Mouse (Mus musculus) gastrocnemius, postnatal 36 days (tissue): ENCODE measurements around the gene Ppm1g. TPM values are rescaled to one million over a fixed set of nuclear protein-coding genes. Genes with fewer than 3 reads are reported as not detected.

Experiments
- DNase-seq, 2 experiments: peaks; one replicate each; pipeline ENCODE4 v3.0.0; 2022
- intact Hi-C: fragments of 180-260 bp; cut with DNase I; formaldehyde crosslinking; loops from one replicate; pipeline ENCODE4 v1.15.1; 2025
- total RNA-seq, 2 experiments: library from RNA; stranded (reverse); gene quantifications; 2 replicates each; pipeline ENCODE4 v1.2.3; 2021

Ppm1g gene
- total RNA-seq, 2 experiments from 2014 or later, result 33.9 to 47.2 TPM

GRCm38 (mm10) chr5:31194486-31195485 is 25.7 kb downstream of the Ppm1g start:
- no peak for DNase-seq
- intact Hi-C loops, result no loop called here

- intact Hi-C loops, result no loop called here
- DNase-seq, result no peak
Observed at GRCm38 (mm10) chr5:31193631-31194281, 26.7 kb downstream of the Ppm1g start.

GRCm38 (mm10) chr5:31192939-31193630 is 27.4 kb downstream of the Ppm1g start, which contains the start of the genes Snx17 and Eif2b4:
Gene Snx17 (plus strand): TSS chr5:31193227.
Gene Eif2b4 (minus strand): TSS chr5:31193430.
- DNase-seq, result peak; percentile 98
- intact Hi-C loops, result no loop called here

- intact Hi-C loops, result no loop called here
- DNase-seq, result peak in 1 of 2 experiments; percentile 40
Observed at GRCm38 (mm10) chr5:31192045-31192938, 28.2 kb downstream of the Ppm1g start.

GRCm38 (mm10) chr5:31190201-31190600 is 30.3 kb downstream of the Ppm1g start:
- intact Hi-C loops, result no loop called here
- DNase-seq, result no peak

- DNase-seq, result no peak
- intact Hi-C loops, result no loop called here
Observed at GRCm38 (mm10) chr5:31188223-31188840, 32.2 kb downstream of the Ppm1g start.

GRCm38 (mm10) chr5:31183678-31184077 is 36.8 kb downstream of the Ppm1g start:
- intact Hi-C loops, result no loop called here
- no peak for DNase-seq

- intact Hi-C loops, result no loop called here
- DNase-seq, result no peak
Observed at GRCm38 (mm10) chr5:31181183-31181770, 39.2 kb downstream of the Ppm1g start.

- intact Hi-C loops, result no loop called here
Observed at GRCm38 (mm10) chr5:31179766-31180630, 40.5 kb downstream of the Ppm1g start, which contains the start of the genes Gm29609 and Gtf3c2. Gene Gm29609 (minus strand): TSS chr5:31179911. Gene Gtf3c2 (minus strand): TSS chr5:31180144.

GRCm38 (mm10) chr5:31179301-31179765 is 41.2 kb downstream of the Ppm1g start:
- DNase-seq, result no peak
- intact Hi-C loops, result no loop called here

More at GRCm38 (mm10) chr5:31179766-31180630, 40.5 kb downstream of the Ppm1g start, which contains the start of the genes Gm29609 and Gtf3c2:
- peak; percentile 88 to 91 for DNase-seq

GRCm38 (mm10) chr5:31168630-31169029 is 51.9 kb downstream of the Ppm1g start:
- intact Hi-C loops, result no loop called here

GRCm38 (mm10) chr5:31164878-31165277 is 55.6 kb downstream of the Ppm1g start:
- intact Hi-C loops, result no loop called here

More at GRCm38 (mm10) chr5:31168630-31169029, 51.9 kb downstream of the Ppm1g start:
- DNase-seq, result no peak

GRCm38 (mm10) chr5:31162462-31162861 is 58.0 kb downstream of the Ppm1g start:
- no peak for DNase-seq
- intact Hi-C loops, result no loop called here

More at GRCm38 (mm10) chr5:31164878-31165277, 55.6 kb downstream of the Ppm1g start:
- no peak for DNase-seq

- intact Hi-C loops, result no loop called here
- DNase-seq, result peak; percentile 69 to 76
Observed at GRCm38 (mm10) chr5:31154152-31154553, 66.3 kb downstream of the Ppm1g start, which contains the start of gene Mpv17. Gene Mpv17 (minus strand): TSS chr5:31154251.

GRCm38 (mm10) chr5:31153516-31154151 is 66.9 kb downstream of the Ppm1g start:
- intact Hi-C loops, result no loop called here
- DNase-seq, result peak in 1 of 2 experiments; percentile 30
